In genomic region chr9:107586974-107587832, GRCm38 (mm10) we compare ENCODE assay signal across 8 mouse cellular contexts. TPM values are rescaled to one million over a fixed set of nuclear protein-coding genes. Genes with fewer than 3 reads are reported as not detected.
A peak's percentile ranks its signal among the peaks of the same experiment; 100 is the strongest.
DNase-seq lines count a peak whose midpoint lies in the region; ATAC-seq lines count a peak whose summit lies in the region.

TSS of gene Ifrd2 (plus strand) at chr9:107587642.

- H3K4me1 ChIP-seq in intestine, embryonic 14.5 days (replicated peaks; ENCODE audit: control insufficient read depth, insufficient read depth, low read length), result peaks cover 11% of the 10 kb centered on the region

- intact Hi-C loops in left cerebral cortex, postnatal 14 days (cut with DNase I), result no loop called here

- no peak within 1 kb of the TSS; the same call in 1 of the 2 replicates for H3K27ac ChIP-seq in intestine, embryonic 14.5 days (ENCODE audit: low read depth)

- H3K9me3 ChIP-seq in intestine, embryonic 14.5 days (ENCODE audit: control insufficient read depth, low read length), result no peaks in the 10 kb centered on the region

- peak; percentile 97 for ATAC-seq in intestine, embryonic 14.5 days (replicated peaks; ENCODE audit: low FRiP score, low TSS enrichment, low read depth)

- peak within 1 kb of the TSS; percentile 89 for H3K4me2 ChIP-seq in intestine, embryonic 14.5 days (ENCODE audit: low read length)

- peaks cover 34% of the 10 kb centered on the region for H3K36me3 ChIP-seq in intestine, embryonic 14.5 days (ENCODE audit: control insufficient read depth, insufficient read depth, low read length)

- peak within 1 kb of the TSS; percentile 65 for H3K9ac ChIP-seq in intestine, embryonic 14.5 days (ENCODE audit: low read length)

- no peaks in the 10 kb centered on the region for H3K27me3 ChIP-seq in intestine, embryonic 14.5 days (replicated peaks; ENCODE audit: control insufficient read depth, insufficient read depth, low read length)

- DNase-seq in adrenal gland, adult 18-20 months (ENCODE audit: low spot score in 2 of 2), result peak; percentile 86
- peak; percentile 99 for DNase-seq in embryo, embryonic 11 days
- peak; percentile 98 for DNase-seq in gastrocnemius, postnatal 25 days
- DNase-seq in intestine, embryonic 14.5 days (ENCODE audit: low spot score), result peak; percentile 94
- DNase-seq in left cerebral cortex, postnatal 14 days (ENCODE audit: low spot score in 2 of 2), result peak; percentile 98 to 99
- DNase-seq in mesoderm, embryonic 11.5 days (ENCODE audit: low read depth, low spot score), result peak; percentile 96
- DNase-seq in right cerebral cortex, postnatal 36 days (ENCODE audit: low spot score in 2 of 2), result peak; percentile 99
- peak; percentile 99 for DNase-seq in yolk sac, embryonic 10.5 days (ENCODE audit: low spot score)

- WGBS in intestine, embryonic 14.5 days, result 14% methylated on average over 46 of the region's 46 CpGs

- H3K4me3 ChIP-seq in intestine, embryonic 14.5 days (ENCODE audit: low read depth, low read length), result peak within 1 kb of the TSS; percentile 77

RNA-seq across cellular contexts. Expression of gene Ifrd2, which starts in this region (rescaled TPM):
- 10 to 100 TPM; 38.0 to 41.1 TPM for total RNA-seq in adrenal gland, adult 18-20 months (2021)
- total RNA-seq in gastrocnemius, postnatal 25 days (2021), result 10 to 100 TPM; 44.2 to 45.3 TPM
- polyA plus RNA-seq in intestine, embryonic 14.5 days (2014; fragmentation: Nextera tagmentation; extraction: Ambion mirVana), result 77.4 and 79.5 TPM in 2 replicates
- 1 to 10 TPM; 8.9 to 9.7 TPM for total RNA-seq in left cerebral cortex, postnatal 14 days (2021)
